Mouse (Mus musculus): ENCODE data around the gene Msrb1.

DNA sequence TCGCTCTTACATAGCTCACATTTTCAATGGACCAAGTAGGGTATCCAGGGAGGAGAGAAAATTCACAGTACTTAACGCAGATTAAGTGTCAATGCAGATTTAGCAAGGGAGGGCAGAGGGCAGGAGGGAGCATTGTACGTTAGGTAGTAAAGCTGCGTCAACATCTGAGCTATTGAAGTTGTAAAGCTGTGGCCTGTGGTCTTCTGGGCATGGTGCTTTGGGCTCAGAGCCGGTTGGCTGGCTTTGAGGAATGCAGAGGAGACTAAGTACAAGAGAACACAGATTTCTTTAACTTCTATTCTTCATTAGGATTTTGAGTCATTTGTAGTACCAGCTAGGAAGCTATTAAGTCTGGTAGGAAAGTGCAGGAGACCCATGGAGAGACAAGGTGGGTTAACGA, 20.9 kb upstream of the Msrb1 start:
- TF ChIP-seq CTCF (IDR thresholded peaks at IDR 0.05; ENCODE audit: control insufficient read depth, insufficient read depth, insufficient read length) (no peak), CEBPB (IDR thresholded peaks at IDR 0.05; ENCODE audit: low read depth) (no peak), MAX (IDR thresholded peaks at IDR 0.05) (no peak), FOSL1 (IDR thresholded peaks at IDR 0.05; ENCODE audit: insufficient read depth, low read length, poor library complexity, severe bottlenecking) (no peak), USF1 (IDR thresholded peaks at IDR 0.05; ENCODE audit: low read depth) (no peak)

Data from C2C12 (cell line).